Mouse (Mus musculus) bone marrow macrophage, adult 2 months (primary cell): Measurements from ENCODE around the gene Il27.

Source experiments
- CTCF ChIP-seq: IDR thresholded peaks from 2 replicates; pipeline ENCODE4 v1.5.1; 2012; ENCODE audit warnings: low read depth, mild to moderate bottlenecking, low read length, moderate library complexity
- POLR2A ChIP-seq: IDR thresholded peaks from 2 replicates; pipeline ENCODE4 v1.6.1; 2012; ENCODE audit warnings: mild to moderate bottlenecking, low read depth, low read length, borderline replicate concordance

GRCm38 (mm10) chr7:126625807-126626600 is 31.3 kb upstream of the Il27 start:
- TF ChIP-seq CTCF (no peak), POLR2A (no peak)
